Mouse (Mus musculus) gastrocnemius, postnatal 4 days (tissue): ENCODE data around the gene Tmem104. TPM values are rescaled to one million over a fixed set of nuclear protein-coding genes. Genes with fewer than 3 reads are reported as not detected.

Experiments used
- DNase-seq, 2 experiments: peaks; one replicate each; pipeline ENCODE4 v3.0.0; 2021 to 2022; ENCODE audit warnings: low spot score in 2 of 2, mixed read lengths in 2 of 2
- total RNA-seq, 2 experiments: library from RNA; stranded (reverse); gene quantifications; 2 replicates each; pipeline ENCODE4 v1.2.3; 2021

The Tmem104 gene
- total RNA-seq, 2 experiments from 2014 or later: 8.5 to 9.8 TPM

GRCm38 (mm10) chr11:115228430-115228829 is 41.1 kb downstream of the Tmem104 start:
- DNase-seq: no peak

GRCm38 (mm10) chr11:115229021-115229930 is 42.0 kb downstream of the Tmem104 start:
- no peak for DNase-seq

DNA sequence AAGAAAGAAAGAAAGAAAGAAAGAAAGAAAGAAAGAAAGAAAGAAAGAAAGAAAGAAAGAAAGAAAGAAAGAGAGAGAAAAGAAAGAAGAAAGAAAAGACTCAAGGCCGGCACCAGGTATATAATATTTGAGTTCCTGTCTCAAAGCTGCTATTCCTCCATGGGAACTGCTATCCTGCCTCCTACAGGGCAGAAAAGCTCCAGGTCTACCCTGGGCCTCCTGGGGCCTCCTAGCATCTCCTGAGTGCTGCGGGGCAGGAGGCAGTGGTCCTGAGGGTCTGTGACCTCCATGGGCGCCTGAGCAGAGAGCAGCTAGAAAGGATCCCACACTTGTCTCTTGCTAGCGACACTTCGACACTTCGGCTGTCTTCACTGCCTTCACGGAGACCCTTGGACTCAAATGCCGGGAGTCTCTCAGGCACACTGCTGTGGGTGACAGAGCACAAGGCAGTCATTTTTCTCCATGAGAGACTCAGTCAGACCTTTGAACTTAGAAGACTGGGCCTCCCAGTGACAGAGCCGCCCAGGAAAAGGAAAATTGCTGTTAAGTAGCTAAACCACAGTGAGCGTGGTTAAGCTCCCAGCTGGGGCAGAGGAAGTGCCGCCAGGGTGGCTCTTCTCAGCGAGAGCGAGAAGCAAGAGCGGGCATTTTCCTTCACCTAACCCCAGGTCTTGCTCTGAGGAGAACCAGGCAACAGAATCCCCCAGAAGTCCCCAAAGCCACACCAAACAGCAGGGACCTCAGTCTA is 44.1 kb downstream of the Tmem104 start:
- DNase-seq: no peak

DNA sequence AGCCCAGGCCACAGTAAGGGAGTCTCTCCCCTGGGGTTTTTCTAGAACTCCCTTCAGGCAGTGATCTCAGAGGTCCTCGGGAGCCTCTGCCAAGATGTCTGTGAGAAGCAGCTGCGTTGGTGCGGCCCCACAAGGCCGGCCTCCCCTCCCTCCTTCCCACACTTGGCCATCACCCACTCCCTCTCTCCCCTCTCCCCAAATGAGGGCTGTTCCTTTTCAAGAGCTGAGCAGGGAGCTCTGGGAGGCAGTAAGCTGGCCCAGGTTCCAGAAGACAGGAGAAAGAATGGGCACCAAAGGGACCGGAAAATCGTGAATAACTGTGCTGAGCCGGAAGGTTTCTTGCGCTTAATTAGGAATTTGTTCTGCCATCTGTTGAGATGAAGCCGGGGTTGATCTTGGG is 44.6 kb downstream of the Tmem104 start:
- DNase-seq: no peak

DNA sequence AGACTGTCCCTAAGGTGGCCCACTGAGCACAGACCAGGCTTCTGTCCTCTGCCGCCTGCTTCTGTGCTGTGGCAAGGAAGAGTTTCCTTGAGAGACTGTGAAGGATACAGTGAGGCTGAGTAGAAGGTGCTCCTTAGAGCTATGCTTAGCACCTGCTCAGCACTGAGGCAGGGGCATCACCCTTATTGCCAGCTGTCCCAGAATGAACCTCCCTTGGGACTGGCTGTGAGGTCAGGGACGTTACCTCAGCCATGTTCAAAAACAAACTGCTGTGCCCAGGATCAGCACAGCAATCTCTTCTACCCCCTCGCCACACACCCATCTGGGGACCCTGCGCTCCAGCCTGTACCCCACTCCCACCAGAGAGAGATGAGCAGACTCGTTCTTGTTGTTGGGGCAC is 45.6 kb downstream of the Tmem104 start:
- no peak for DNase-seq

DNA sequence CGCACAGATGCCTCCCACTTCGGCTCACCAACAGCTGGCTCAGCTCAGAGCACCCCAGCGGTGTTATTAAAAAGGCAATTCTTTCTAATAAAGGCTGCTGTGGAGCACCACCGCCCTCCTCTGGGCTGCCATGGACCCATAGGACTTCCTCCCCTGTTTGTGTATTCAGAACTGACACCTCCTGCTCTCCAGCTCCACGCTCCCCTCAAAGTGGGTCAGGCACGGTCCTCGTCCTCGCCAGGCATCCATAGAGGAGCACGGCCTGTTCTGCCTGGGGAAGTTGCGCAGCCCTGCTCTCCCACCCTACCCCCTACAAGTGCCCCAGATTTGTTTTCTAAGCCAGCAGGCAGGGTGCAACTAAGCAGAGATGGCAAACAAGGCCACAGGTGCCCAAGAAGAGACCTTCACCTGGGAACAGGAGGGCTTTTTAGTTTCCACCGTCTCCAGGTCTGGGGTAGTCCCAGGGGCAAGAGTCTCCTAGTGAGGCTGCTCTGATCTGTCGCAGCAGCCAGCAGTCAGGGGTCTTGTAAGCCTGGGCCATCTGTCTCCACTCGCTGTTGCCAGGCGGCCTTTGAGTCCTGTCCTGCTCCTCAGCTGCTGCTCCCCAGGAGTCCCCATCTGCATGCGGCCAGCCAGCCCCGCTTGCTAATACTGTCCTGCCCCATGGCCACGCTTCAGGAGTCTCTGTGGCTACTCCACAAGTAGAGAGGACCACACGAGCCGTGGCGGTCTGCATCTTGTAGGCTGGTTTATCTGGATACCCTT is 46.4 kb downstream of the Tmem104 start:
- peak in 1 of 2 experiments; percentile 31 for DNase-seq

- DNase-seq: no peak
Measured at GRCm38 (mm10) chr11:115234320-115235044, 47.2 kb downstream of the Tmem104 start.

- no peak for DNase-seq
Measured at GRCm38 (mm10) chr11:115236570-115236969, 49.3 kb downstream of the Tmem104 start.

DNA sequence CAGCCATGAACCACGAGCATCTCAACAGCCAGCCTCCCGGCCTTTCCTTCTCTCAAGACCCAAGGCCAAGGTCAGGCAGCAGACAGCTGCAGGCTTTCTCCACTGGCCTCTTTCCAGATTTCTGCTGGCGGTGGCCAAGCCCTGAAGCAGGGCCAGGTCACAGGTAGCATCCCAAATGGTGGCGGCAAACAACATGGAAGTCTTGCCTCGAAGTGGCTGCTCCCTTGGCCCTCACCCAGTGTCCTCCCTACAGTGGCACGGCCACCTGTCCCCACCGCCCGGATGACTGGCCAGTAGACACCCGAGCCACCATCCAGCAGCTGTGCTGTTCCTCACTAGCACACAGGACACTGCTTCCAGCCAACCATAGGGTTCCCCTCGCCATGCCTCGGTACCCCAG is 54.1 kb downstream of the Tmem104 start:
- peak; percentile 37 to 60 for DNase-seq

DNA sequence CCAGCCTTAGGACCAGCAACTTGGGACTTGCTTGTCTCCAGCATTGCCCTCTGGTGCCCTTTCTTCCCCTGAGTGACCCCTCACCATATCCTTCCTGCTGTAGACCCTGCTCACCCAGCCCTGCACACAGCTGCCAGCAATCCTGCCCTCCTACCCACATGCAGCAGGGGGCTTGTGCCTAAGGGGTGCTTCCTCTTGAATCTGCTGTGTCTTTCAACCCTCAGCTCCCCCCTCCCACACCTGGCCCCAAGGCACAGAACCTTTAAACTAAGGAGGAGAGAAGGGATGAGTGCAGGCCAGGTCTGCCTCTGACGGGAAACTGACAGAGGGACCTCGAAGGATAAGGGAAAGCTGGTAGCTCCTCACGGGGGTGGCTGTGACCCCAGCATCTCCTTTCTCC is 55.5 kb downstream of the Tmem104 start:
- DNase-seq: no peak

DNA sequence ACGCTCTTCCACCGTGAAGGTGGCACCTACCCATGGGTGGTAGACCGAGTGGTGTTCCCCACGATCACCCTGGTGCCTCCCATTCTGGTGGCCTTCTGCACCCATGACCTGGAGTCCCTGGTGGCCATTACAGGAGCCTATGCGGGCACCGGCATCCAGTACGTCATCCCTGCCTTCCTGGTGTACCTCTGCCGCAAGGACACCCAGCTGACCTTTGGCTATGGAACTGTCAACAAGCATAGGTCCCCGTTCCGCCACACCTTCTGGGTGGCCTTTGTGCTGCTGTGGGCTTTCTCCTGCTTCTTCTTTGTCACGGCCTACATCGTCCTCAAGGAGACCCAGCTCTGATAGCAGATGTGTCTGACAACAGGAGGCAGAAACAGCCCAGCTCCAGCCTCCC is 56.5 kb downstream of the Tmem104 start:
- DNase-seq: no peak

- no peak for DNase-seq
Measured at GRCm38 (mm10) chr11:115244840-115245239, 57.6 kb downstream of the Tmem104 start.

DNA sequence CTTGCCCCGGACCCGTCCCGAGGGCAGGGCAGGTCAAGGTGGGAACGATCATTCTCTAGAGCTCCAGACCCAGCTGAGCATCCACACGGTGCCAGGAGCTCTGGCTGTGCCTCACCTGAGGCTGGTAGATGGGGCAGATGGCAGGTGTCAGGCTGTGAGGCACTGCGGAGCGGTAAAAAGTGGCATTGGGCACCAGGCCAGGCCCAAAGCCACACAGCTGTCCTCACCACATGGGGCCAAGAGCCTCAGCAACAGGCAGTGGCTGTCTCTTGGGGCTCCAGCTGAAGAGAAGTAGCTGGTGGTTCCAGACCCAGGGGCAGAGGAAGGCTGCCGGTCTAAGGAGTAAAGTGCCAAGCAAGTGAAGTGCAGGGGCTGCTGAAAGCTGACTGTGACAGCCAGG is 59.1 kb downstream of the Tmem104 start:
- DNase-seq: no peak

GRCm38 (mm10) chr11:115247240-115247639 is 60.0 kb downstream of the Tmem104 start:
- no peak for DNase-seq

DNA sequence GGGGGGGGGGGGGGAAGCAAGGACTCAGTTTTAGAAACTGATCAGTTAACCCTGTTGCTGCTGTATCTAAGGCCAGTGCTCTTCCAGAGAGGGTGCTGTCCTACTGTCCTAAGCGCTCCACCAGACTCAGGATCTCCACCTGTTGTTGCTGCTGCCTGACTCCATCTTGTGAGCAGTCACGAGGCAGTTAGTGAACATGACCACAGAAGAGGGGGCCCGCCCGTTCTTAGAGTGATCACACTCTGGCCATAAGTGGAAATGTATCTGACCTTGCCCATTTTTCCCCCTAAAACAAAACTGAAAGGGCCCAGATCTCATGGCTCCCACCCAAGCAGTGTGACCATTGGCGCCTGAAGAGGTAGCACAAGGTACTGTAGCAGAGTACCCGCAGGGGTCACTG is 60.7 kb downstream of the Tmem104 start:
- no peak for DNase-seq

GRCm38 (mm10) chr11:115249721-115250404 is 62.6 kb downstream of the Tmem104 start:
- DNase-seq: no peak

GRCm38 (mm10) chr11:115250405-115251090 is 63.3 kb downstream of the Tmem104 start:
- DNase-seq: no peak

- no peak for DNase-seq
Measured at GRCm38 (mm10) chr11:115251258-115251657, 64.0 kb downstream of the Tmem104 start.

DNA sequence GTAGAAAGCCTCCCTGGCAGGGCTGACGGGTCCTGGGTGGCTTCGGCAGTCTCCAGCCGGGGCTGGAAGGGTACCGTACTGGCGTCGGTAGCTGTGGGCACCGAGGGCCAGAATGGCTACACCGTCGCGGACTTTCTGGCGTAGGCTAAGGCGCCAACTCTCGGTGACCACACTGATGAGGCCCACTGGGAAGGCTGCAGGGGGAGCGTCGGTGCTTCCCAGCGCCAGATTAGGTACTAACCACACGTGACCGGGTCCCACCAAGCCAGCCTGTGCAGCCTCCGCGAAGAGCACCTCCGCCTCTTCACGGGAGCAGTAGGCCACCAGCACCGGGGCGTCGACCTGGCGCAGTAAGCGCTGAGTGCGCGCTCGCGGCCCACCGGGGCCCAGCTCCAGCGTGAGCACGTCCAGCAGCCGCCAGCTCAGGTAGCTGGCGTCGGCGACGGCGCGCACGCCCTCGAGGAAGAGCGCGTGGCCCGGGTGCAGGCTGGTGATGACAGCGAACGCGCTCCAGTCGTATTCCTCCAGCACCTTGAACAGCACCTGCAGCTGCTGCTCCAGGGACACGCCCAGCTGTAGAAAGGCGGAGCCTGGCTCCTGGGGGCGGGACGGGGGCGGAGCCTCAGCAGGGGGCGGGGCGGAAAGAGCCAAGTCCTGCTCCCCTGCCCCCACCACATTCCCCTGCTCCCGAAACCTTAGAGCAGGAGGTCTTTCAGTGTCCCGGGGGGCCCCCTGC is 70.7 kb downstream of the Tmem104 start:
- no peak for DNase-seq
